Mouse (Mus musculus) 3T3-L1 (cell line): Measurements from ENCODE around the gene Tedc2.

ENCODE experiments used
- DNase-seq: peaks from one replicate; pipeline ENCODE4 v3.0.0-alpha.2; 2015; ENCODE audit warnings: low read depth, low spot score

Gene Tedc2

GRCm38 (mm10) chr17:24193769-24194168, 26.9 kb downstream of the Tedc2 start:
- DNase-seq: no peak

- no peak for DNase-seq
Measured at GRCm38 (mm10) chr17:24193268-24193667, 27.4 kb downstream of the Tedc2 start.

GRCm38 (mm10) chr17:24192848-24193247, 27.8 kb downstream of the Tedc2 start:
- no peak for DNase-seq

GRCm38 (mm10) chr17:24191481-24191880, 29.2 kb downstream of the Tedc2 start:
- no peak for DNase-seq

GRCm38 (mm10) chr17:24190934-24191333, 29.7 kb downstream of the Tedc2 start:
- DNase-seq: no peak

- no peak for DNase-seq
Measured at GRCm38 (mm10) chr17:24174259-24174658, 46.4 kb downstream of the Tedc2 start.

GRCm38 (mm10) chr17:24173423-24173822, 47.2 kb downstream of the Tedc2 start:
- peak; percentile 87 for DNase-seq

- DNase-seq: no peak
Measured at GRCm38 (mm10) chr17:24171738-24172137, 48.9 kb downstream of the Tedc2 start.

GRCm38 (mm10) chr17:24170729-24171128, 49.9 kb downstream of the Tedc2 start:
- no peak for DNase-seq

- no peak for DNase-seq
Measured at GRCm38 (mm10) chr17:24170125-24170524, 50.5 kb downstream of the Tedc2 start.

GRCm38 (mm10) chr17:24169317-24170065, 51.2 kb downstream of the Tedc2 start, which contains the start of gene Atp6v0c:
TSS of gene Atp6v0c (minus strand) at chr17:24169702.
- peak; percentile 97 for DNase-seq

GRCm38 (mm10) chr17:24168590-24169277, 51.9 kb downstream of the Tedc2 start:
- peak; percentile 65 for DNase-seq

GRCm38 (mm10) chr17:24167891-24168505, 52.7 kb downstream of the Tedc2 start:
- no peak for DNase-seq

- DNase-seq: no peak
Measured at GRCm38 (mm10) chr17:24167120-24167519, 53.5 kb downstream of the Tedc2 start.
